Mouse (Mus musculus): ENCODE measurements around the gene Vgll4.

- TF ChIP-seq HCFC1 (IDR thresholded peaks at IDR 0.05; ENCODE audit: borderline replicate concordance, insufficient read depth, low read length) = no peak
- no peak for TF ChIP-seq ZNF384 (IDR thresholded peaks at IDR 0.05; ENCODE audit: low read depth, low read length)
- no peak for TF ChIP-seq CHD2 (IDR thresholded peaks at IDR 0.05; ENCODE audit: low read depth, low read length)
Observed at GRCm38 (mm10) chr6:114847582-114848174, 122.1 kb downstream of the Vgll4 start.
